Comparison of ENCODE assay signal across 8 mouse cellular contexts in genomic region chr9:92249987-92250772, GRCm38 (mm10). TPM values are rescaled to one million over a fixed set of nuclear protein-coding genes. Genes with fewer than 3 reads are reported as not detected.
A peak's percentile ranks its signal among the peaks of the same experiment; 100 is the strongest.
DNase-seq lines count a peak whose midpoint lies in the region; ATAC-seq lines count a peak whose summit lies in the region.

No protein-coding gene starts in this region.

- no peaks in the 10 kb centered on the region for H3K36me3 ChIP-seq in intestine, embryonic 14.5 days (ENCODE audit: control insufficient read depth, insufficient read depth, low read length)

- intact Hi-C loops in gastrocnemius, postnatal 36 days (cut with DNase I): no loop called here
- intact Hi-C loops in left cerebral cortex, postnatal 36 days (cut with DNase I): no loop called here

- H3K9me3 ChIP-seq in intestine, embryonic 14.5 days (ENCODE audit: control insufficient read depth, low read length): no peaks in the 10 kb centered on the region

- peaks cover 5% of the 10 kb centered on the region; the same call in 1 of the 2 replicates for H3K4me1 ChIP-seq in intestine, embryonic 14.5 days (replicated peaks; ENCODE audit: control insufficient read depth, insufficient read depth, low read length)

- peak overlapping the region; percentile 62 for H3K9ac ChIP-seq in intestine, embryonic 14.5 days (ENCODE audit: low read length)

- H3K4me3 ChIP-seq in intestine, embryonic 14.5 days (ENCODE audit: low read depth, low read length): peak overlapping the region; percentile 57

- peak; percentile 95 for ATAC-seq in intestine, embryonic 14.5 days (replicated peaks; ENCODE audit: low FRiP score, low TSS enrichment, low read depth)

- WGBS in intestine, embryonic 14.5 days: 3% methylated on average over 40 of the region's 40 CpGs

- DNase-seq in adrenal gland, adult 2 months: peak; percentile 89
- DNase-seq in embryo, embryonic 11.5 days (ENCODE audit: low read depth, low spot score): peak; percentile 59
- DNase-seq in gastrocnemius, postnatal 36 days: peak; percentile 70 to 71
- DNase-seq in intestine, embryonic 14.5 days (ENCODE audit: low spot score): peak; percentile 89
- DNase-seq in left cerebral cortex, postnatal 36 days (ENCODE audit: low spot score in 2 of 2): peak; percentile 35 to 38
- peak; percentile 79 for DNase-seq in mesoderm, embryonic 11.5 days (ENCODE audit: low read depth, low spot score)
- peak; percentile 6 to 17 for DNase-seq in right cerebral cortex, postnatal 36 days (ENCODE audit: low spot score in 2 of 2)
- peak; percentile 65 to 74 for DNase-seq in urinary bladder, postnatal 4 days (ENCODE audit: low spot score in 2 of 2)

- H3K4me2 ChIP-seq in intestine, embryonic 14.5 days (ENCODE audit: low read length): peak overlapping the region; percentile 74

- H3K27ac ChIP-seq in intestine, embryonic 14.5 days (ENCODE audit: low read depth): peak overlapping the region; percentile 90

- H3K27me3 ChIP-seq in intestine, embryonic 14.5 days (replicated peaks; ENCODE audit: control insufficient read depth, insufficient read depth, low read length): no peaks in the 10 kb centered on the region

RNA-seq across cellular contexts. Expression of gene Plscr1, which starts 0.6 kb away (rescaled TPM):
- 10 to 100 TPM in 1 of 2 experiments, 1 to 10 TPM in 1; 7.2 to 11.2 TPM for total RNA-seq in adrenal gland, adult 2 months (2021)
- polyA plus RNA-seq in adrenal gland, adult 2 months (2012; rRNA removed): 15.4 and 19.1 TPM in 2 replicates
- under 1 TPM; 0.67 to 0.69 TPM for total RNA-seq in gastrocnemius, postnatal 36 days (2021)
- polyA plus RNA-seq in intestine, embryonic 14.5 days (2014; fragmentation: Nextera tagmentation; extraction: Ambion mirVana): 68.3 and 68.8 TPM in 2 replicates
- under 1 TPM; 0.79 to 0.99 TPM for total RNA-seq in left cerebral cortex, postnatal 36 days (2021)

RNA-seq across cellular contexts. Expression of gene Plscr2, which starts 25.2 kb away (rescaled TPM):
- total RNA-seq in adrenal gland, adult 2 months (2021): 10 to 100 TPM; 13.0 to 17.9 TPM
- 4.8 and 6.4 TPM in 2 replicates for polyA plus RNA-seq in adrenal gland, adult 2 months (2012; rRNA removed)
- total RNA-seq in gastrocnemius, postnatal 36 days (2021): 1 to 10 TPM; 1.3 to 1.4 TPM
- 0.87 and 1.6 TPM in 2 replicates for polyA plus RNA-seq in intestine, embryonic 14.5 days (2014; fragmentation: Nextera tagmentation; extraction: Ambion mirVana)
- 1 to 10 TPM; 1.8 to 3.0 TPM for total RNA-seq in left cerebral cortex, postnatal 36 days (2021)

RNA-seq across cellular contexts. Expression of gene Plscr5, which starts 57.4 kb away (rescaled TPM):
- total RNA-seq in adrenal gland, adult 2 months (2021): not detected
- not detected in 2 replicates for polyA plus RNA-seq in adrenal gland, adult 2 months (2012; rRNA removed)
- not detected for total RNA-seq in gastrocnemius, postnatal 36 days (2021)
- polyA plus RNA-seq in intestine, embryonic 14.5 days (2014; fragmentation: Nextera tagmentation; extraction: Ambion mirVana): not detected in 2 replicates
- total RNA-seq in left cerebral cortex, postnatal 36 days (2021): not detected

RNA-seq across cellular contexts. Expression of gene 1700057G04Rik, which starts 59.0 kb away (rescaled TPM):
- not detected for total RNA-seq in adrenal gland, adult 2 months (2021)
- not detected in 2 replicates for polyA plus RNA-seq in adrenal gland, adult 2 months (2012; rRNA removed)
- total RNA-seq in gastrocnemius, postnatal 36 days (2021): not detected
- not detected in 2 replicates for polyA plus RNA-seq in intestine, embryonic 14.5 days (2014; fragmentation: Nextera tagmentation; extraction: Ambion mirVana)
- total RNA-seq in left cerebral cortex, postnatal 36 days (2021): not detected

Comparison
In these comparisons a context has a peak if more than half of its experiments do, and no peak if none do; other contexts are left out.
1. Peak in every context shown above with its lines: DNase-seq, ATAC-seq, H3K4me3 ChIP-seq and H3K27ac ChIP-seq.
2. DNase-seq: peak in every context shown above with its lines; median percentile 89 in adrenal gland, adult 2 months; 89 in intestine, embryonic 14.5 days; 79 in mesoderm, embryonic 11.5 days; 70 in gastrocnemius, postnatal 36 days; 70 in urinary bladder, postnatal 4 days; 59 in embryo, embryonic 11.5 days; 36 in left cerebral cortex, postnatal 36 days; 12 in right cerebral cortex, postnatal 36 days.
3. RNA of gene Plscr1, which starts 0.6 kb away (total RNA-seq): 7.2 to 11.2 TPM in adrenal gland, adult 2 months; 0.79 to 0.99 TPM in left cerebral cortex, postnatal 36 days and 0.67 to 0.69 TPM in gastrocnemius, postnatal 36 days; every median in the first group is over 4 times any median in the second.